Mouse (Mus musculus): ENCODE measurements around the gene 4921517D22Rik. TPM values are rescaled to one million over a fixed set of nuclear protein-coding genes. Genes with fewer than 3 reads are reported as not detected.

4921517D22Rik gene
- total and polyA plus RNA-seq, 3 experiments, result 0.11 TPM; not detected in 2

DNA sequence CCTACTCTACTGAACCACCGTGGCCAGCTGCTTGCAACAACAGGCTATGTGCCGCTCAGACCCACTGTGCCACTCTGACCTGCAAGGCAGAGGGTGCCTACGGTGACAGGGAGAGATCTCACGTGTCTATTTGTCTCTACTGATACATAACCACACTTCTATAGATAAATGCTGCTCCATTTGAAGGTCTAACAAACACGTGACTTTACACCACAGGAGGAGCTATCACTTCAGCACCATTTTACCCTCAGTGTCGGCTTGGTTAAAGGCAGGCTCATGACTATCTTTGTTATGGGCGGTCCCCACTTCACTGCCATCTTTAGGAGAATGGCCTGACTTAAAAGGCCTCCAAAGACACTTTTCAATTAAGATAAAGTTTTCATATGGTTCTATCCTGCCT is 11.3 kb downstream of the 4921517D22Rik start:
- DNase-seq (ENCODE audit: low spot score) (no peak), ATAC-seq (ENCODE audit: extremely low read depth, insufficient number of reproducible peaks, low FRiP score, poor library complexity, severe bottlenecking) (no peak)
- H3K4me1 ChIP-seq (ENCODE audit: insufficient read depth, low read depth, low read length), result peaks cover 55% of the 10 kb centered on the region
- no peaks in the 10 kb centered on the region for H3K36me3 ChIP-seq (replicated peaks)
- H3K4me3 ChIP-seq (ENCODE audit: low read depth, low read length), result peak overlapping the region; percentile 37; the same call in 1 of the 2 replicates
- H3K27me3 ChIP-seq (ENCODE audit: insufficient read depth, low read length), result no peaks in the 10 kb centered on the region
- no peak for TF ChIP-seq POLR2AphosphoS5 (IDR thresholded peaks at IDR 0.05; ENCODE audit: insufficient replicate concordance, low read depth, low read length)
- no peak for TF ChIP-seq TAL1 (conservative IDR thresholded peaks at IDR 0.05; ENCODE audit: low read depth, low read length)
- TF ChIP-seq GATA2 (IDR thresholded peaks at IDR 0.05; ENCODE audit: borderline replicate concordance, low read depth, low read length), result no peak
- no peak for TF ChIP-seq GATA1 (IDR thresholded peaks at IDR 0.05; ENCODE audit: borderline replicate concordance, low read length)
- TF ChIP-seq CTCF (IDR thresholded peaks at IDR 0.05; ENCODE audit: low read depth, low read length), result no peak
- no peaks in the 10 kb centered on the region for H3K9me3 ChIP-seq (replicated peaks)

DNA sequence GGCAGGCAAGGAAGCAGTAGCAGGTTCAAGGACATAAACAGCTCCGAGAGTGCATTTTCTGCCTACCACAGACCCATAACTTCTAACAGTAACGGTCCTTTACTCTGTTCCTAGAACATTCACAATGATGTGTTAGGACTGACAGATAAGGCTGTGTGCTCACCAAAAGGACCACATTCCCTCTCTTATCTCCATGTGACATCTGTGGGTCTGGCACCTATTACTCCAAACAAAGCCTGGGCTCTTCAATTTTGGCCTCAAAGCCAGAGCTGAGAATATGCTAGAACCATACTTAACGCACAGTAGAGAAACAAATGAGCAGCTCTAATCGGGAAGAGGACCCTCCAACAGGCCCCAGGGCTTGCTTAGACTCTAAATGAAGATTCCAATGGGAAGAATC is 14.0 kb downstream of the 4921517D22Rik start:
- Histone ChIP-seq H3K4me1 (ENCODE audit: insufficient read depth, low read depth, low read length) (peaks cover 67% of the 10 kb centered on the region), H3K4me3 (ENCODE audit: low read depth, low read length) (peak overlapping the region; percentile 45; the same call in 1 of the 2 replicates), H3K36me3 (replicated peaks) (no peaks in the 10 kb centered on the region), H3K9me3 (replicated peaks) (0 out of 2 replicates have a peak, but pooled peaks cover 3% of the 10 kb centered on the region), H3K27me3 (ENCODE audit: insufficient read depth, low read length) (no peaks in the 10 kb centered on the region)
- peak; percentile 77 for ATAC-seq (ENCODE audit: extremely low read depth, insufficient number of reproducible peaks, low FRiP score, poor library complexity, severe bottlenecking)
- TF ChIP-seq GATA2 (IDR thresholded peaks at IDR 0.05; ENCODE audit: borderline replicate concordance, low read depth, low read length), result no peak
- TF ChIP-seq POLR2AphosphoS5 (IDR thresholded peaks at IDR 0.05; ENCODE audit: insufficient replicate concordance, low read depth, low read length), result no peak
- TF ChIP-seq TAL1 (conservative IDR thresholded peaks at IDR 0.05; ENCODE audit: low read depth, low read length), result peak; percentile 85
- TF ChIP-seq CTCF (IDR thresholded peaks at IDR 0.05; ENCODE audit: low read depth, low read length), result no peak
- TF ChIP-seq GATA1 (IDR thresholded peaks at IDR 0.05; ENCODE audit: borderline replicate concordance, low read length), result no peak
- DNase-seq (ENCODE audit: low spot score), result peak; percentile 61

DNA sequence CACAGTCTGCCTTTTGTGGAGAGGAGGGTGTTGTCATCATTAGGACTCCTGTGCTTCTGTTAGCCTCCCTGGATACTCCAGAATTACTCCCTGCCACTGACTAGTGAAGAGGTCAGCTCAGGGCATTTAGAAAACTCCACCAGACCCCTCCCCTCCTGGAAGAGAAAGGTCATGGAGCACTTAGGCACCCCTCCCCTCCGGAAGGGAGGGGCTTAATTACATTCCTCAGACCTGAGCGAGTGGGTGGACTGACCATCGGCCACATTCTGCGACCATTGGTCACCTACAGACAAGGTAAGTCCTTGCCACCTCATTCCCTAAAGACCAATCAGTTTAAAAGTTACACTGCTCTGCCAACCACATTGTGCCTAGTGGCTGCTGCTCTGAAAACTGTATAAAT is 14.6 kb downstream of the 4921517D22Rik start:
- Histone ChIP-seq H3K27me3 (ENCODE audit: insufficient read depth, low read length) (no peaks in the 10 kb centered on the region), H3K4me3 (ENCODE audit: low read depth, low read length) (peak overlapping the region; percentile 45), H3K4me1 (ENCODE audit: insufficient read depth, low read depth, low read length) (peaks cover 67% of the 10 kb centered on the region), H3K9me3 (replicated peaks) (0 out of 2 replicates have a peak, but pooled peaks cover 3% of the 10 kb centered on the region), H3K36me3 (replicated peaks) (no peaks in the 10 kb centered on the region)
- TF ChIP-seq CTCF (IDR thresholded peaks at IDR 0.05; ENCODE audit: low read depth, low read length), result no peak
- no peak for TF ChIP-seq GATA1 (IDR thresholded peaks at IDR 0.05; ENCODE audit: borderline replicate concordance, low read length)
- no peak for TF ChIP-seq POLR2AphosphoS5 (IDR thresholded peaks at IDR 0.05; ENCODE audit: insufficient replicate concordance, low read depth, low read length)
- no peak for TF ChIP-seq GATA2 (IDR thresholded peaks at IDR 0.05; ENCODE audit: borderline replicate concordance, low read depth, low read length)
- no peak for TF ChIP-seq TAL1 (conservative IDR thresholded peaks at IDR 0.05; ENCODE audit: low read depth, low read length)
- DNase-seq (ENCODE audit: low spot score) (no peak), ATAC-seq (ENCODE audit: extremely low read depth, insufficient number of reproducible peaks, low FRiP score, poor library complexity, severe bottlenecking) (no peak)

DNA sequence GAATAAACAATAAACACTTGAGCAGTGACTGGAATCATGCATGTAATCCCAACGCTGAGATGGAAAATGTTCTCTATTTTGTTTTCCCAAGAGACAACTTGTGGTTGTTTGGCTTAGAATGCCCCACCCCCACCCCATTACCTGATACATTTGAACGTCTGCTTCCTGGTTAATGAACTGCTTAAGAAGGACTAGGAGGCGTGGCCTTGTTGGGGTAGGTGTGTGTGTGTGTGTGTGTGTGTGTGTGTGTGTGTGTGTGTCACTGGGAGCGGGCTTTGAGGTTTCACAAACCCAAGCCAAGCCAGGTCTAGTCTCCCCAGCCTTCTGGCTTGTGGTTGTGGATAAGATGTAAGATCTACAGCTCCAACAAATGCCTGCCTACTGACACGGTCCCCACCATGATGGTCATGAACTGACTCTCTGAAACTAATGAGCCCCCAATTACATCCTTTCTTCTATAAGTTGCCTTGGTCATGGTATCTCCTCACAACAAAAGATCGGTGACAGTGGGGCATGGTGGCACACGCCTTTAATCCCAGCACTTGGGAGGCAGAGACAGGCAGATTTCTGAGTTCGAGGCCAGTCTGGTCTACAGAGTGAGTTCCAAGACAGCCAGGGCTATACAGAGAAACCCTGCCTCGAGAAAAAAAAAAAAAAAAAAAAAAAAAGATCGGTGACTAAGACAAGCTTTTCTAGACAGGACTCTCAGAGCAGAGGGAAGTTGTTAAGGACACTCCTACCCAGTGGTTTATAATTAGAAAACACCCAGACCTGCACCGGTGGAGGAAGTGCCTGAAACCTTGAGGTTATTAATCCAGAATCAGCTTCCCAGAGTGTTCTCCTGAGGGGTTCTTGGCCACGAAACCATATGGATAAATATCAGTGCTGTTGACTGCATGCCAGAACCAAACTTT is 17.3 kb downstream of the 4921517D22Rik start:
- peaks cover 18% of the 10 kb centered on the region for H3K36me3 ChIP-seq (replicated peaks)
- H3K9me3 ChIP-seq (replicated peaks), result 0 out of 2 replicates have a peak, but pooled peaks cover 3% of the 10 kb centered on the region
- ATAC-seq (ENCODE audit: extremely low read depth, insufficient number of reproducible peaks, low FRiP score, poor library complexity, severe bottlenecking), result no peak
- no peaks in the 10 kb centered on the region for H3K27me3 ChIP-seq (ENCODE audit: insufficient read depth, low read length)
- H3K4me3 ChIP-seq (ENCODE audit: low read depth, low read length), result no peak overlapping the region; the same call in 1 of the 2 replicates
- peaks cover 74% of the 10 kb centered on the region for H3K4me1 ChIP-seq (ENCODE audit: insufficient read depth, low read depth, low read length)
- no peak for DNase-seq (ENCODE audit: low spot score)
- TF ChIP-seq GATA1 (IDR thresholded peaks at IDR 0.05; ENCODE audit: borderline replicate concordance, low read length), result no peak
- no peak for TF ChIP-seq POLR2AphosphoS5 (IDR thresholded peaks at IDR 0.05; ENCODE audit: insufficient replicate concordance, low read depth, low read length)
- TF ChIP-seq TAL1 (conservative IDR thresholded peaks at IDR 0.05; ENCODE audit: low read depth, low read length), result no peak
- TF ChIP-seq CTCF (IDR thresholded peaks at IDR 0.05; ENCODE audit: low read depth, low read length), result no peak
- TF ChIP-seq GATA2 (IDR thresholded peaks at IDR 0.05; ENCODE audit: borderline replicate concordance, low read depth, low read length), result no peak

DNA sequence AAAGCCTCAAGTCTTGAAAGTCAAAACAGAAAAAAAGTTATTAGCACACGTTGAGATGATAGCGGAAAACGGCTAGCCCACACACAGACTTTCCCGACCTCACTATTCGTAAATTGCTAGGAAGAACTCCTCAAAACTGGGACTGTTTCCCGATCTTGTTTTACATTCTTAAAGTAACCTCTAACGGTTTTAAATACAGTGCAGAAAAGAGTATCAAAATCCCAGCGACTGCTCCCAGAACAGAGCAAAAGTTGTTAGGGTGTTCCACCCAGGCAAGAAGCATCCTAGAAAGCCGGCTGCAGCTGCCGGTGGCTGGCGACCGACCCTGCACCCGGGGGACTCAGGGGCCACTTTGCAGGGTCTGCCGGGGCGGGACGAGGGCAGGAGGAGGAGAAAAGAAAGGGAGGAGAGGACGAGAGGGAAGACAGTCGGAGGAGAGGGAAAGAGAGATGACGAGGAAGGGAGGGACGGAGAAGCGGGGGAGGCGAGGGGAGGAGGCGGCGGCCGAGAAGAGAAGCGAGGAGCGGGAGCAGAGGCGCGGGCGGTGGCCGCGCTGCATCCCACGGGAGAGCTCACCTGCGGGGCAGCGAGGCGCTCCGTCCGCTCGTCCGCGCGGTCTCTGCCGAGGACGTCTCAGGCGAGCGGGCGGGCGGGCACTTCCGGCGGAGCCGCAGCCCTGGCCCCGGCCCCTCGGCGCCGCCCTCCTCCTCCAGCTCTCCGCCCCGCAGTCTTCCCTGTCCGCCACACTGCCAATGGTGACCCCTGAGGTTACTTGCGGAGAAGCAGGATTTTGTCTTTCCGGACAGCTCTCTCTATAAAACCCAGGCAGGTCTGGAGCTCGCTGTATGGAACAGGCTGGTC is 18.5 kb downstream of the 4921517D22Rik start, which contains the start of gene Golm1:
Golm1 (minus strand) TSS at position 661 of the 861 bp plus-strand sequence.
- Histone ChIP-seq H3K36me3 (replicated peaks) (peaks cover 28% of the 10 kb centered on the region), H3K9me3 (replicated peaks) (0 out of 2 replicates have a peak, but pooled peaks cover 3% of the 10 kb centered on the region), H3K4me3 (ENCODE audit: low read depth, low read length) (peak within 1 kb of the TSS; percentile 91), H3K4me1 (ENCODE audit: insufficient read depth, low read depth, low read length) (peaks cover 73% of the 10 kb centered on the region), H3K27me3 (ENCODE audit: insufficient read depth, low read length) (no peaks in the 10 kb centered on the region)
- ATAC-seq (ENCODE audit: extremely low read depth, insufficient number of reproducible peaks, low FRiP score, poor library complexity, severe bottlenecking) (0 out of 2 replicates have a peak, but pooled peaks have one; percentile 16), DNase-seq (ENCODE audit: low spot score) (peak; percentile 72)
- no peak for TF ChIP-seq TAL1 (conservative IDR thresholded peaks at IDR 0.05; ENCODE audit: low read depth, low read length)
- no peak for TF ChIP-seq CTCF (IDR thresholded peaks at IDR 0.05; ENCODE audit: low read depth, low read length)
- TF ChIP-seq GATA1 (IDR thresholded peaks at IDR 0.05; ENCODE audit: borderline replicate concordance, low read length), result no peak
- no peak for TF ChIP-seq GATA2 (IDR thresholded peaks at IDR 0.05; ENCODE audit: borderline replicate concordance, low read depth, low read length)
- no peak for TF ChIP-seq POLR2AphosphoS5 (IDR thresholded peaks at IDR 0.05; ENCODE audit: insufficient replicate concordance, low read depth, low read length)

Measured in G1E (cell line).